Comparison of ENCODE assay signal across 10 mouse cellular contexts in genomic region chr3:108167499-108167898, GRCm38 (mm10). TPM values are rescaled to one million over a fixed set of nuclear protein-coding genes. Genes with fewer than 3 reads are reported as not detected.
DNase-seq lines count a peak whose midpoint lies in the region; ATAC-seq and TF ChIP-seq lines count a peak whose summit lies in the region.
"Had no signal": no experiment of that assay in that cellular context is flagged by ENCODE, and none has a peak within 500 bp of the region (broad histone marks: within the 10 kb centered on the region; RNA-seq: fewer than 3 reads in every experiment).

No protein-coding gene starts in this region.

- no peaks in the 10 kb centered on the region for H3K36me3 ChIP-seq in intestine, embryonic 14.5 days (ENCODE audit: control insufficient read depth, insufficient read depth, low read length)
- no peaks in the 10 kb centered on the region for H3K36me3 ChIP-seq in intestine, postnatal 0 days (ENCODE audit: control insufficient read depth, insufficient read depth)
- no peaks in the 10 kb centered on the region for H3K36me3 ChIP-seq in intestine, embryonic 15.5 days
- H3K36me3 ChIP-seq in stomach, postnatal 0 days (ENCODE audit: control insufficient read depth, insufficient read depth, low read length), result no peaks in the 10 kb centered on the region

- no peaks in the 10 kb centered on the region for H3K27me3 ChIP-seq in intestine, embryonic 14.5 days (replicated peaks; ENCODE audit: control insufficient read depth, insufficient read depth, low read length)
- H3K27me3 ChIP-seq in intestine, postnatal 0 days (replicated peaks; ENCODE audit: control insufficient read depth, insufficient read depth, low read length), result no peaks in the 10 kb centered on the region
- H3K27me3 ChIP-seq in intestine, embryonic 15.5 days (replicated peaks), result no peaks in the 10 kb centered on the region
- H3K27me3 ChIP-seq in stomach, postnatal 0 days (ENCODE audit: control insufficient read depth, insufficient read depth, low read length), result no peaks in the 10 kb centered on the region

- H3K4me2 ChIP-seq in intestine, embryonic 14.5 days (ENCODE audit: low read length), result no peak overlapping the region
- no peak overlapping the region for H3K4me2 ChIP-seq in intestine, postnatal 0 days (replicated peaks; ENCODE audit: low read depth)
- no peak overlapping the region for H3K4me2 ChIP-seq in intestine, embryonic 15.5 days (replicated peaks)
- H3K4me2 ChIP-seq in stomach, postnatal 0 days (replicated peaks; ENCODE audit: low read depth), result no peak overlapping the region

- TF ChIP-seq EP300 in stomach, postnatal 0 days (optimal IDR thresholded peaks at IDR 0.05), result no peak

- WGBS in intestine, embryonic 14.5 days, result 45% methylated on average over 14 of the region's 14 CpGs
- WGBS in intestine, postnatal 0 days, result 61% methylated on average over 14 of the region's 14 CpGs
- 55% methylated on average over 14 of the region's 14 CpGs for WGBS in intestine, embryonic 15.5 days
- WGBS in stomach, postnatal 0 days, result 60% methylated on average over 14 of the region's 14 CpGs

- ATAC-seq in intestine, embryonic 14.5 days (replicated peaks; ENCODE audit: low FRiP score, low TSS enrichment, low read depth), result no peak
- no peak for ATAC-seq in intestine, postnatal 0 days
- ATAC-seq in intestine, embryonic 15.5 days, result no peak
- peak; percentile 24; the same call in 1 of the 2 replicates for ATAC-seq in stomach, postnatal 0 days (ENCODE audit: low FRiP score, low TSS enrichment)
- ATAC-seq in activated CD4-positive, CD25-positive, alpha-beta regulatory T cell, adult 4 months, result no peak

- H3K9ac ChIP-seq in intestine, embryonic 14.5 days (ENCODE audit: low read length), result no peak overlapping the region
- no peak overlapping the region for H3K9ac ChIP-seq in intestine, postnatal 0 days (ENCODE audit: low read depth, low read length)
- H3K9ac ChIP-seq in intestine, embryonic 15.5 days, result no peak overlapping the region
- H3K9ac ChIP-seq in stomach, postnatal 0 days (ENCODE audit: low read length), result no peak overlapping the region
- H3K9ac ChIP-seq: liver, embryonic 14.5 days had no signal

- H3K4me1 ChIP-seq in intestine, embryonic 14.5 days (replicated peaks; ENCODE audit: control insufficient read depth, insufficient read depth, low read length), result peaks cover 11% of the 10 kb centered on the region
- H3K4me1 ChIP-seq in intestine, postnatal 0 days (replicated peaks; ENCODE audit: control insufficient read depth, insufficient read depth, low read length), result no peaks in the 10 kb centered on the region
- peaks cover 21% of the 10 kb centered on the region for H3K4me1 ChIP-seq in intestine, embryonic 15.5 days (replicated peaks)
- H3K4me1 ChIP-seq in stomach, postnatal 0 days (replicated peaks; ENCODE audit: control insufficient read depth, insufficient read depth), result no peaks in the 10 kb centered on the region

- no peak for TF ChIP-seq CTCF in intestine, postnatal 0 days (IDR thresholded peaks at IDR 0.05; ENCODE audit: low read depth)
- no peak for TF ChIP-seq CTCF in stomach, postnatal 0 days (IDR thresholded peaks at IDR 0.05; ENCODE audit: low read depth)

- DNase-seq in intestine, embryonic 14.5 days (ENCODE audit: low spot score), result peak; percentile 49
- peak; percentile 14 for DNase-seq in retina, postnatal 1 day
- DNase-seq in retina, embryonic 14.5 days (ENCODE audit: low spot score), result no peak
- DNase-seq in stomach, postnatal 0 days (ENCODE audit: low spot score), result no peak
- no peak for DNase-seq in frontal cortex, postnatal 36 days (ENCODE audit: low spot score in 2 of 2)
- DNase-seq: right cerebral cortex, adult 18-20 months had no signal

- H3K9me3 ChIP-seq in intestine, embryonic 14.5 days (ENCODE audit: control insufficient read depth, low read length), result no peaks in the 10 kb centered on the region
- no peaks in the 10 kb centered on the region for H3K9me3 ChIP-seq in intestine, postnatal 0 days (ENCODE audit: control insufficient read depth)
- H3K9me3 ChIP-seq in intestine, embryonic 15.5 days, result no peaks in the 10 kb centered on the region
- no peaks in the 10 kb centered on the region for H3K9me3 ChIP-seq in stomach, postnatal 0 days (ENCODE audit: control insufficient read depth, low read length)

- no peak overlapping the region for H3K4me3 ChIP-seq in intestine, embryonic 14.5 days (ENCODE audit: low read depth, low read length)
- no peak overlapping the region for H3K4me3 ChIP-seq in intestine, postnatal 0 days (ENCODE audit: low read depth, low read length)
- H3K4me3 ChIP-seq in intestine, embryonic 15.5 days (replicated peaks), result no peak overlapping the region
- H3K4me3 ChIP-seq in stomach, postnatal 0 days (ENCODE audit: low read depth, low read length), result no peak overlapping the region

- no peak overlapping the region for H3K27ac ChIP-seq in intestine, embryonic 14.5 days (ENCODE audit: low read depth)
- no peak overlapping the region for H3K27ac ChIP-seq in intestine, postnatal 0 days (ENCODE audit: low read depth, low read length)
- 0 out of 2 replicates have a peak overlapping the region, but pooled peaks have one; percentile 27 for H3K27ac ChIP-seq in intestine, embryonic 15.5 days
- no peak overlapping the region for H3K27ac ChIP-seq in stomach, postnatal 0 days (replicated peaks)
- H3K27ac ChIP-seq: liver, embryonic 14.5 days had no signal

RNA-seq across cellular contexts. Expression of gene Gpr61, which starts 12.8 kb away (rescaled TPM):
- polyA plus RNA-seq in intestine, embryonic 14.5 days (2014; fragmentation: Nextera tagmentation; extraction: Ambion mirVana), result 0.04 and 0.26 TPM in 2 replicates
- polyA plus RNA-seq in intestine, postnatal 0 days (2015; fragmentation: Nextera tagmentation; extraction: Ambion mirVana), result 0.05 and 0.13 TPM in 2 replicates
- 0.15 and 0.21 TPM in 2 replicates for polyA plus RNA-seq in intestine, embryonic 15.5 days (2015; fragmentation: Nextera tagmentation; extraction: Ambion mirVana)
- 0.11 TPM in 2 replicates for polyA plus RNA-seq in stomach, postnatal 0 days (2015; fragmentation: Nextera tagmentation; extraction: Ambion mirVana)
- polyA plus RNA-seq in activated CD4-positive, CD25-positive, alpha-beta regulatory T cell, adult 4 months (2017; shearing (Covaris generic)), result not detected

RNA-seq across cellular contexts. Expression of gene Amigo1, which starts 18.6 kb away (rescaled TPM):
- 3.0 and 3.5 TPM in 2 replicates for polyA plus RNA-seq in intestine, embryonic 14.5 days (2014; fragmentation: Nextera tagmentation; extraction: Ambion mirVana)
- polyA plus RNA-seq in intestine, postnatal 0 days (2015; fragmentation: Nextera tagmentation; extraction: Ambion mirVana), result 2.8 and 2.9 TPM in 2 replicates
- polyA plus RNA-seq in intestine, embryonic 15.5 days (2015; fragmentation: Nextera tagmentation; extraction: Ambion mirVana), result 3.9 and 4.4 TPM in 2 replicates
- 3.0 and 3.5 TPM in 2 replicates for polyA plus RNA-seq in stomach, postnatal 0 days (2015; fragmentation: Nextera tagmentation; extraction: Ambion mirVana)
- polyA plus RNA-seq in activated CD4-positive, CD25-positive, alpha-beta regulatory T cell, adult 4 months (2017; shearing (Covaris generic)), result under 1 TPM; 0.09 to 0.19 TPM

RNA-seq across cellular contexts. Expression of gene Gnai3, which starts 21.6 kb away (rescaled TPM):
- 171 and 182 TPM in 2 replicates for polyA plus RNA-seq in intestine, embryonic 14.5 days (2014; fragmentation: Nextera tagmentation; extraction: Ambion mirVana)
- 99.6 and 101 TPM in 2 replicates for polyA plus RNA-seq in intestine, postnatal 0 days (2015; fragmentation: Nextera tagmentation; extraction: Ambion mirVana)
- 165 and 183 TPM in 2 replicates for polyA plus RNA-seq in intestine, embryonic 15.5 days (2015; fragmentation: Nextera tagmentation; extraction: Ambion mirVana)
- polyA plus RNA-seq in stomach, postnatal 0 days (2015; fragmentation: Nextera tagmentation; extraction: Ambion mirVana), result 107 and 112 TPM in 2 replicates
- polyA plus RNA-seq in activated CD4-positive, CD25-positive, alpha-beta regulatory T cell, adult 4 months (2017; shearing (Covaris generic)), result 100 to 1,000 TPM; 109 to 113 TPM

RNA-seq across cellular contexts. Expression of gene Cyb561d1, which starts 33.5 kb away (rescaled TPM):
- polyA plus RNA-seq in intestine, embryonic 14.5 days (2014; fragmentation: Nextera tagmentation; extraction: Ambion mirVana), result 2.3 and 2.6 TPM in 2 replicates
- 6.3 and 6.7 TPM in 2 replicates for polyA plus RNA-seq in intestine, postnatal 0 days (2015; fragmentation: Nextera tagmentation; extraction: Ambion mirVana)
- 3.6 and 3.8 TPM in 2 replicates for polyA plus RNA-seq in intestine, embryonic 15.5 days (2015; fragmentation: Nextera tagmentation; extraction: Ambion mirVana)
- 5.5 TPM in 2 replicates for polyA plus RNA-seq in stomach, postnatal 0 days (2015; fragmentation: Nextera tagmentation; extraction: Ambion mirVana)
- 1 to 10 TPM; 5.9 to 6.9 TPM for polyA plus RNA-seq in activated CD4-positive, CD25-positive, alpha-beta regulatory T cell, adult 4 months (2017; shearing (Covaris generic))

RNA-seq across cellular contexts. Expression of gene Atxn7l2, which starts 43.2 kb away (rescaled TPM):
- 15.3 and 15.5 TPM in 2 replicates for polyA plus RNA-seq in intestine, embryonic 14.5 days (2014; fragmentation: Nextera tagmentation; extraction: Ambion mirVana)
- 3.4 and 4.0 TPM in 2 replicates for polyA plus RNA-seq in intestine, postnatal 0 days (2015; fragmentation: Nextera tagmentation; extraction: Ambion mirVana)
- 10.9 and 11.3 TPM in 2 replicates for polyA plus RNA-seq in intestine, embryonic 15.5 days (2015; fragmentation: Nextera tagmentation; extraction: Ambion mirVana)
- polyA plus RNA-seq in stomach, postnatal 0 days (2015; fragmentation: Nextera tagmentation; extraction: Ambion mirVana), result 4.3 and 4.8 TPM in 2 replicates
- polyA plus RNA-seq in activated CD4-positive, CD25-positive, alpha-beta regulatory T cell, adult 4 months (2017; shearing (Covaris generic)), result 1 to 10 TPM; 4.3 to 7.8 TPM

Comparison
In these comparisons a context has a peak if more than half of its experiments do, and no peak if none do; other contexts are left out.
1. DNase-seq: peak in intestine, embryonic 14.5 days (single experiment) and retina, postnatal 1 day (single experiment); none in retina, embryonic 14.5 days (single experiment), stomach, postnatal 0 days (single experiment) and frontal cortex, postnatal 36 days (0 of 2).